Mouse (Mus musculus) heart, embryonic 10.5 days (tissue): Measurements from ENCODE around the gene Rpn1. TPM values are rescaled to one million over a fixed set of nuclear protein-coding genes. Genes with fewer than 3 reads are reported as not detected.

Experiments used
- DNase-seq: peaks from one replicate; pipeline ENCODE4 v3.0.0-alpha.2; 2017; ENCODE audit warnings: low spot score
- H3K27ac ChIP-seq: fragments of 300-500 bp; sonication (generic); 2 replicates; pipeline ENCODE4 v1.5.1; 2016; ENCODE audit warnings: mild to moderate bottlenecking
- H3K27me3 ChIP-seq: fragments of 300-500 bp; sonication (generic); 2 replicates; pipeline ENCODE4 v1.6.1; 2016; ENCODE audit warnings: mild to moderate bottlenecking; ENCODE audit not compliant: poor library complexity, insufficient read depth, severe bottlenecking
- H3K36me3 ChIP-seq: fragments of 300-500 bp; sonication (generic); 2 replicates; pipeline ENCODE4 v1.6.1; 2016; ENCODE audit warnings: mild to moderate bottlenecking, moderate library complexity
- H3K4me1 ChIP-seq: fragments of 300-500 bp; sonication (generic); 2 replicates; pipeline ENCODE4 v1.6.1; 2016; ENCODE audit warnings: mild to moderate bottlenecking
- H3K4me3 ChIP-seq: fragments of 300-500 bp; sonication (generic); 2 replicates; pipeline ENCODE4 v1.5.1; 2016; ENCODE audit warnings: mild to moderate bottlenecking, moderate library complexity
- H3K9me3 ChIP-seq: fragments of 300-500 bp; sonication (generic); 2 replicates; pipeline ENCODE4 v1.6.1; 2016; ENCODE audit warnings: mild to moderate bottlenecking, moderate library complexity
- WGBS: fragments of 180-500 bp; shearing (Covaris S2); methylation state at CpG from one replicate; pipeline ENCODE4 v1.1.7; 2016; 5-methylcytosine and 5-hydroxymethylcytosine counted together
- polyA plus RNA-seq: library from polyadenylated mRNA; unstranded; fragments of >200 nt; fragmentation: Nextera tagmentation; extraction: Ambion mirVana; gene quantifications from 2 replicates; pipeline ENCODE4 v1.2.1, GENCODE M21; 2016

Rpn1 gene
- polyA plus RNA-seq, 1 experiment from 2014 or later = 346 TPM

- 63% methylated on average over 9 of the region's 9 CpGs for WGBS
- Histone ChIP-seq H3K9me3 (no peaks in the 10 kb centered on the region), H3K36me3 (no peaks in the 10 kb centered on the region), H3K27me3 (peaks cover 14% of the 10 kb centered on the region), H3K27ac (no peak overlapping the region), H3K4me1 (no peaks in the 10 kb centered on the region; the same call in 1 of the 2 replicates), H3K4me3 (no peak overlapping the region)
- no peak for DNase-seq
Measured at GRCm38 (mm10) chr6:88054081-88054835, 30.0 kb upstream of the Rpn1 start.

DNA sequence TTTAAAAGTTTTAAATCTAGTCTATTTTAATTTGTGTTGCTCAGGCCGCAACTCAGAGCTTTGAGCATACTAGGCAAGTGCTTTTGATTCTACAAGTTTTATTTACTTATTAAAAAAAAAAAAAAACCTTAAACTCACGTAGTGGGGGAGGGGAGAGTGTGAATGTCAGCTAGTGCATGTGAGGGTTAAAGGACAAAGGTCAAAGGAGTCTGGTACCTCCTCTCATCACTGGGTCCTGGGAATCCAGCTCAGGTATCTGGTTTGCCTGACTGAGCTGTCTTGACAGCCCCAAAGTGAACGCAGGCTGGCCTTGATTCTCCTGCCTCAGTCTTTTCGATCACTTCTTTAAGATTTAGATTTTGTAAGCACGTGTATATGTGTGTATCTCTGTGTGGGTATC, 28.6 kb upstream of the Rpn1 start:
- peaks cover 14% of the 10 kb centered on the region for H3K27me3 ChIP-seq
- no peaks in the 10 kb centered on the region; the same call in 1 of the 2 replicates for H3K4me1 ChIP-seq
- no peaks in the 10 kb centered on the region for H3K9me3 ChIP-seq
- H3K27ac ChIP-seq = no peak overlapping the region
- no peaks in the 10 kb centered on the region for H3K36me3 ChIP-seq
- 72% methylated on average over 5 of the region's 5 CpGs for WGBS
- no peak overlapping the region for H3K4me3 ChIP-seq
- DNase-seq = no peak

DNA sequence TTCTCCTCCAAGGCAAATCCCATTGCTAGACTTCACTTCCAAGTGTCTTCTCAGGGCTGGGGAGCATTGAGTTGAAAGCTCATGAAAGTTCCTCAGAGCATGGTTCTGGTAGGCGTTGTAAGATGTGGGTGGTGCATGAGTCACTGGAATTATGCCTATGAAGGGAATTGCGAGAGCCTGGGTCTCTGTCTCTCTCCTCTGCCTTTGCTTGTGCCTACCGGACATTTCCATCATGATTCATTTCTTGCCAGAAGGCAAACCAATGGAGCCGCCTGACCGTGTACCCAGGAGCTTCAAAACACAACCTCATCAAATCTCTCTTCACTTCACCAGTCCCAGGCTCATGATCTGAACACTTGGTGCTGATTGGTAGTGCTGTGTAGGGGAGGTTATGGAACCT, 27.4 kb upstream of the Rpn1 start:
- Histone ChIP-seq H3K36me3 (no peaks in the 10 kb centered on the region), H3K9me3 (no peaks in the 10 kb centered on the region), H3K27me3 (peaks cover 14% of the 10 kb centered on the region), H3K4me1 (no peaks in the 10 kb centered on the region; the same call in 1 of the 2 replicates), H3K27ac (no peak overlapping the region), H3K4me3 (no peak overlapping the region)
- DNase-seq = no peak
- 83% methylated on average over 5 of the region's 5 CpGs for WGBS

DNA sequence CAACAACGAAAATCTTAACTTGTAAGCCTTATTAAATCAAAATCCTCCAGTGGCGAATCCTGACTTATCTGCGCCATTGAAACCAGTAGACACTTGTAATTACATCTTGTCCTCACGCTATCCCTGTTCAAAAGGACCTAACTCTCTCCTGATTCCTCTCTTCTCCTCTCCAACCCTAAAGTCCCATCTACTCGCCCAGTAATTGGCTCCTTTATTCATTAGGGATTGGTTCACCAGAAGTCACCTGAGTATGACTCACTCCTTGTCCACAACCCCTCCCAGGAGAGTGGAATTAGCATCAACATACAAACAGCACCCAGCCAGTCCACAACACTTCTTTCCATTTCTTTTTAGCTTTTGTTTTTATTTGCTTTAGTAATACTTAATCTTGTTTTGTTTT, 24.4 kb upstream of the Rpn1 start:
- Histone ChIP-seq H3K9me3 (no peaks in the 10 kb centered on the region), H3K27ac (no peak overlapping the region), H3K36me3 (no peaks in the 10 kb centered on the region), H3K4me1 (no peaks in the 10 kb centered on the region; the same call in 1 of the 2 replicates), H3K27me3 (no peaks in the 10 kb centered on the region; the same call in 1 of the 2 replicates), H3K4me3 (no peak overlapping the region)
- 72% methylated on average over 5 of the region's 5 CpGs for WGBS
- DNase-seq = no peak

GRCm38 (mm10) chr6:88060602-88061001, 23.7 kb upstream of the Rpn1 start:
- H3K4me1 ChIP-seq = no peaks in the 10 kb centered on the region; the same call in 1 of the 2 replicates
- no peak overlapping the region for H3K27ac ChIP-seq
- no peaks in the 10 kb centered on the region; the same call in 1 of the 2 replicates for H3K27me3 ChIP-seq
- H3K36me3 ChIP-seq = no peaks in the 10 kb centered on the region
- DNase-seq = no peak
- H3K9me3 ChIP-seq = no peaks in the 10 kb centered on the region
- H3K4me3 ChIP-seq = no peak overlapping the region
- WGBS = 83% methylated on average over 4 of the region's 4 CpGs

DNA sequence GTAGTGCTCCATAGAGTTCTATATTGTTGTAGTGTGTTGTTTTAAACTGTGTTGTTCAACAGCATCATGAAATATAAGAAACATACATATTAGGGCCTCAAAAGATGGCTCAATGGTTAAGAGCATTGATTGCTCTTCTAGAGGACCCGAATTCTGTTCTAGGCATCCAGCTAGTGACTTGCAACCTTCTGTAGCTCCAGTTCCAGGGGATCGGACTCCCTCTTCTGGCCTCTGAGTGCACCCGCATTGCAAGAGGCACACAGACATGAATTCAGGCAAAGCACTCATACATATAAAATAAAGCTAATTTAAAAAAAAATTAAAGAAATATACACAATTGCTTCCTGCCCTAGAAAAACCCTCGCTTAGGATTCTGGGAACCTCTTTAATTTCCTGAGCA, 22.9 kb upstream of the Rpn1 start:
- H3K9me3 ChIP-seq = no peaks in the 10 kb centered on the region
- H3K36me3 ChIP-seq = no peaks in the 10 kb centered on the region
- no peak for DNase-seq
- H3K27me3 ChIP-seq = no peaks in the 10 kb centered on the region; the same call in 1 of the 2 replicates
- WGBS = 77% methylated on average over 4 of the region's 4 CpGs
- H3K27ac ChIP-seq = no peak overlapping the region
- no peaks in the 10 kb centered on the region; the same call in 1 of the 2 replicates for H3K4me1 ChIP-seq
- no peak overlapping the region for H3K4me3 ChIP-seq

- Histone ChIP-seq H3K9me3 (no peaks in the 10 kb centered on the region), H3K27ac (no peak overlapping the region), H3K4me3 (no peak overlapping the region), H3K27me3 (no peaks in the 10 kb centered on the region; the same call in 1 of the 2 replicates), H3K4me1 (no peaks in the 10 kb centered on the region), H3K36me3 (no peaks in the 10 kb centered on the region)
- DNase-seq = no peak
- 68% methylated on average over 4 of the region's 4 CpGs for WGBS
Measured at GRCm38 (mm10) chr6:88062398-88062797, 21.9 kb upstream of the Rpn1 start.

DNA sequence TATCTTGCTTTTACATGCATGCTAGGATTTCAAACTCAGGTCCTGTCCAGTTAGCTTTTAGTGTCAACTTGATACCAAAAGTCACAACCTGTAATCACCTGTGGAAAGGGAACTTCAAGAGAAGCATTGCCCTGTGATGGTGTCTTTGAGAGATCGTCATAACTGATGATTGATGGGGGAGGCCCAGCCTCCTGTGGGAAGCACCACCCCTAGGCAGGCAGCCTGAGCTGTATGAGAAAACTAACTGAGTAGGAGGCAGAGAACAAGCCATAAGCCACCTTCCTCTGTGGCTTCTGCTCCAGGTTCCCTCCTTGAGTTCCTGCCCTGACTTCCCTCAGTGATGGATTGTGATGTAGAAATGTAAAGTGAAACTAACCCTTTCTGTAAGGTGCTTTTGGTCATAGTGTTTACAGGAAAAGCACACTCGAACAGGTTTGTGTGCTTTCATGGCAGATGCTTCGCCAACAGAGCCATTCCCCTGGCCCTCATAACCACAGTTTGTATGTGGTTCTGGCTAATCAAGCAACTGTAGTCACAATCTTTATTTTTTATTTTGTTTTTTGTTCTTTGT, 20.1 kb upstream of the Rpn1 start:
- Histone ChIP-seq H3K27me3 (no peaks in the 10 kb centered on the region), H3K36me3 (no peaks in the 10 kb centered on the region), H3K27ac (no peak overlapping the region), H3K4me1 (no peaks in the 10 kb centered on the region), H3K4me3 (no peak overlapping the region), H3K9me3 (no peaks in the 10 kb centered on the region)
- 76% methylated on average over 3 of the region's 3 CpGs for WGBS
- DNase-seq = no peak

DNA sequence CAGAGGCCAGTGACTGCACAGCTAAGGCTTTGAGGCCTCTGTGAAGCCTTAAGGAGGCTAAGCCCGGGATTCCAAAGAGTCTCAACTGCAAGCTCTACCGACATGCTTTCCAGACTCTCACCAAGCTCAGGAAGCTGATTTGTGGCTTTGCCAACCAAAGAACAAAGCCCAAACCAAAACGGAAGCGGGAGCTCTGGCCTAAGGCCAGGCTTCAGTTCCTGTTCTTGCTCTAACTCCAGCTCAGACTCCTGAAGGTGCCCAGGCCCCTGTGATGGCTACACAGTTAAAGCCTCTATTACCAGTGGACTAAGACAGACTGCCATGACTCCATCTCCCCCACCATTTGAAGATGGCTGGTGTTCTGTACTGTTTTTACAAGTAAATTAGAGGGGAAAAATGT, 19.2 kb upstream of the Rpn1 start:
- H3K27me3 ChIP-seq = no peaks in the 10 kb centered on the region
- peak overlapping the region; percentile 76 for H3K27ac ChIP-seq
- H3K4me1 ChIP-seq = no peaks in the 10 kb centered on the region
- H3K9me3 ChIP-seq = no peaks in the 10 kb centered on the region
- no peaks in the 10 kb centered on the region for H3K36me3 ChIP-seq
- no peak overlapping the region for H3K4me3 ChIP-seq
- WGBS = 48% methylated on average over 4 of the region's 4 CpGs
- no peak for DNase-seq

GRCm38 (mm10) chr6:88065968-88066367, 18.3 kb upstream of the Rpn1 start:
- Histone ChIP-seq H3K4me3 (no peak overlapping the region), H3K4me1 (no peaks in the 10 kb centered on the region), H3K9me3 (no peaks in the 10 kb centered on the region), H3K27me3 (no peaks in the 10 kb centered on the region), H3K36me3 (no peaks in the 10 kb centered on the region), H3K27ac (no peak overlapping the region)
- DNase-seq = no peak
- 78% methylated on average over 3 of the region's 3 CpGs for WGBS

- Histone ChIP-seq H3K4me1 (no peaks in the 10 kb centered on the region), H3K36me3 (no peaks in the 10 kb centered on the region), H3K4me3 (no peak overlapping the region), H3K9me3 (no peaks in the 10 kb centered on the region), H3K27ac (no peak overlapping the region), H3K27me3 (no peaks in the 10 kb centered on the region)
- no peak for DNase-seq
- WGBS = 60% methylated on average over 3 of the region's 3 CpGs
Measured at GRCm38 (mm10) chr6:88067722-88068121, 16.6 kb upstream of the Rpn1 start.

DNA sequence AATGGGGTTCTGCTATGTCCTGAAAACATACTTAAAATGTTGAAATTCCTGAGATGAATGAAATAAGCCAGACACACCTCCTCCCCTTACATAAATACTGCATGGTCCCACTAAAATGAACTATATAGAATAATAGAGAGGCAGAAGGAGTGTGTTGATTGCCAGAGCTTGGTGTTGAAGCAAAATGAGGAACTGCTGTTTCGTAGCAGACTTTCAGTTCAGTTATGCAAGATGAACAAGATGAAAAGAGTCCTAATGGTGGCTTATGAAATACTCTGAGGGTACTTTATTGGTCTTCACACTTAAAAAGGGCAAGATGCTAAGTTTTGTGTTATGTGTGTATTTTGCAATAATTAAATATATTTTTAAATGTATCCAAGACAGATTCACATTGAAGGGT, 15.5 kb upstream of the Rpn1 start:
- Histone ChIP-seq H3K4me3 (no peak overlapping the region), H3K27ac (no peak overlapping the region), H3K36me3 (no peaks in the 10 kb centered on the region), H3K27me3 (no peaks in the 10 kb centered on the region), H3K4me1 (no peaks in the 10 kb centered on the region), H3K9me3 (no peaks in the 10 kb centered on the region)
- WGBS = 74% methylated on average over 1 of the region's 1 CpGs
- DNase-seq = no peak

GRCm38 (mm10) chr6:88070468-88070867, 13.8 kb upstream of the Rpn1 start:
- Histone ChIP-seq H3K4me3 (no peak overlapping the region), H3K27me3 (no peaks in the 10 kb centered on the region), H3K36me3 (no peaks in the 10 kb centered on the region), H3K4me1 (no peaks in the 10 kb centered on the region), H3K27ac (no peak overlapping the region), H3K9me3 (no peaks in the 10 kb centered on the region)
- DNase-seq = no peak
- WGBS = 76% methylated on average over 5 of the region's 6 CpGs
